Mouse (Mus musculus) heart, embryonic 10.5 days (tissue): ENCODE data around the gene Olfr314. TPM values are rescaled to one million over a fixed set of nuclear protein-coding genes. Genes with fewer than 3 reads are reported as not detected.
"Not testable (repeated sequence)": the region's sequence is repeated elsewhere in the genome, so short reads cannot be mapped to it uniquely, and the experiment has no call there.

Experiments used
- DNase-seq: peaks from one replicate; pipeline ENCODE4 v3.0.0-alpha.2; 2017; ENCODE audit warnings: low spot score
- H3K27ac ChIP-seq: fragments of 300-500 bp; sonication (generic); 2 replicates; pipeline ENCODE4 v1.5.1; 2016; ENCODE audit warnings: mild to moderate bottlenecking
- H3K27me3 ChIP-seq: fragments of 300-500 bp; sonication (generic); 2 replicates; pipeline ENCODE4 v1.6.1; 2016; ENCODE audit warnings: mild to moderate bottlenecking; ENCODE audit not compliant: poor library complexity, insufficient read depth, severe bottlenecking
- H3K36me3 ChIP-seq: fragments of 300-500 bp; sonication (generic); 2 replicates; pipeline ENCODE4 v1.6.1; 2016; ENCODE audit warnings: mild to moderate bottlenecking, moderate library complexity
- H3K4me1 ChIP-seq: fragments of 300-500 bp; sonication (generic); 2 replicates; pipeline ENCODE4 v1.6.1; 2016; ENCODE audit warnings: mild to moderate bottlenecking
- H3K4me3 ChIP-seq: fragments of 300-500 bp; sonication (generic); 2 replicates; pipeline ENCODE4 v1.5.1; 2016; ENCODE audit warnings: mild to moderate bottlenecking, moderate library complexity
- H3K9me3 ChIP-seq: fragments of 300-500 bp; sonication (generic); 2 replicates; pipeline ENCODE4 v1.6.1; 2016; ENCODE audit warnings: mild to moderate bottlenecking, moderate library complexity
- WGBS: fragments of 180-500 bp; shearing (Covaris S2); methylation state at CpG from one replicate; pipeline ENCODE4 v1.1.7; 2016; 5-methylcytosine and 5-hydroxymethylcytosine counted together
- polyA plus RNA-seq: library from polyadenylated mRNA; unstranded; fragments of >200 nt; fragmentation: Nextera tagmentation; extraction: Ambion mirVana; gene quantifications from 2 replicates; pipeline ENCODE4 v1.2.1, GENCODE M21; 2016

The Olfr314 gene
- not detected in 2 replicates for polyA plus RNA-seq

- Histone ChIP-seq H3K9me3 (no peaks in the 10 kb centered on the region), H3K27me3 (no peaks in the 10 kb centered on the region), H3K27ac (no peak within 1 kb of the TSS), H3K4me1 (no peaks in the 10 kb centered on the region; the same call in 1 of the 2 replicates), H3K4me3 (no peak within 1 kb of the TSS), H3K36me3 (no peaks in the 10 kb centered on the region)
- DNase-seq = no peak
- 68% methylated on average over 6 of the region's 6 CpGs for WGBS
Observed at GRCm38 (mm10) chr11:58782480-58783089, at the start of gene Olfr314. Olfr314 (plus strand) TSS chr11:58782952.

- no peak for DNase-seq
- H3K4me3 ChIP-seq = no peak overlapping the region
- H3K36me3 ChIP-seq = no peaks in the 10 kb centered on the region
- WGBS = 58% methylated on average over 3 of the region's 3 CpGs
- no peaks in the 10 kb centered on the region for H3K4me1 ChIP-seq
- no peak overlapping the region for H3K27ac ChIP-seq
- no peaks in the 10 kb centered on the region for H3K9me3 ChIP-seq
- H3K27me3 ChIP-seq = no peaks in the 10 kb centered on the region
Observed at GRCm38 (mm10) chr11:58733372-58733771, 49.4 kb upstream of the Olfr314 start.

GRCm38 (mm10) chr11:58738792-58739262 is 43.9 kb upstream of the Olfr314 start, which contains the start of gene Olfr317:
Olfr317 (minus strand) TSS chr11:58739212.
- no peak within 1 kb of the TSS for H3K27ac ChIP-seq
- no peak for DNase-seq

GRCm38 (mm10) chr11:58751096-58751495 is 31.7 kb upstream of the Olfr314 start:
- H3K27me3 ChIP-seq, H3K36me3 ChIP-seq, H3K4me1 ChIP-seq, H3K27ac ChIP-seq, H3K4me3 ChIP-seq, H3K9me3 ChIP-seq, DNase-seq: not testable (repeated sequence)
- 69% methylated on average over 18 of the region's 18 CpGs for WGBS

More at GRCm38 (mm10) chr11:58738792-58739262, 43.9 kb upstream of the Olfr314 start, which contains the start of gene Olfr317:
- no peak within 1 kb of the TSS for H3K4me3 ChIP-seq
- no peaks in the 10 kb centered on the region for H3K36me3 ChIP-seq
- no peaks in the 10 kb centered on the region for H3K9me3 ChIP-seq
- no peaks in the 10 kb centered on the region for H3K4me1 ChIP-seq
- WGBS = 74% methylated on average over 4 of the region's 4 CpGs
- no peaks in the 10 kb centered on the region for H3K27me3 ChIP-seq

GRCm38 (mm10) chr11:58752434-58752833 is 30.3 kb upstream of the Olfr314 start, which contains the start of gene Olfr316:
Olfr316 (plus strand) TSS chr11:58752734.
- no peak for DNase-seq
- H3K9me3 ChIP-seq = no peaks in the 10 kb centered on the region
- no peak within 1 kb of the TSS for H3K4me3 ChIP-seq
- no peaks in the 10 kb centered on the region for H3K27me3 ChIP-seq
- H3K36me3 ChIP-seq = no peaks in the 10 kb centered on the region
- no peak within 1 kb of the TSS for H3K27ac ChIP-seq
- WGBS = 83% methylated on average over 2 of the region's 2 CpGs
- no peaks in the 10 kb centered on the region for H3K4me1 ChIP-seq

- no peaks in the 10 kb centered on the region for H3K27me3 ChIP-seq
- DNase-seq = no peak
- H3K36me3 ChIP-seq = no peaks in the 10 kb centered on the region
- H3K4me3 ChIP-seq = no peak within 1 kb of the TSS
- no peaks in the 10 kb centered on the region for H3K4me1 ChIP-seq
- no peak within 1 kb of the TSS for H3K27ac ChIP-seq
- no peaks in the 10 kb centered on the region for H3K9me3 ChIP-seq
Observed at GRCm38 (mm10) chr11:58772888-58773287, 9.9 kb upstream of the Olfr314 start, which contains the start of gene Olfr315. Olfr315 (plus strand) TSS chr11:58773188.

- no peaks in the 10 kb centered on the region; the same call in 1 of the 2 replicates for H3K4me1 ChIP-seq
- no peaks in the 10 kb centered on the region for H3K36me3 ChIP-seq
- no peak for DNase-seq
- H3K27ac ChIP-seq = no peak overlapping the region
- WGBS = 81% methylated on average over 2 of the region's 2 CpGs
- H3K27me3 ChIP-seq = no peaks in the 10 kb centered on the region
- H3K9me3 ChIP-seq = no peaks in the 10 kb centered on the region
- H3K4me3 ChIP-seq = no peak overlapping the region
Observed at GRCm38 (mm10) chr11:58784182-58784581, 1.4 kb downstream of the Olfr314 start.

GRCm38 (mm10) chr11:58787651-58788050 is 4.9 kb downstream of the Olfr314 start:
- DNase-seq = no peak
- WGBS = 84% methylated on average over 10 of the region's 10 CpGs

GRCm38 (mm10) chr11:58788346-58788745 is 5.6 kb downstream of the Olfr314 start:
- H3K9me3 ChIP-seq = no peaks in the 10 kb centered on the region
- no peak overlapping the region for H3K4me3 ChIP-seq
- DNase-seq = no peak
- no peak overlapping the region for H3K27ac ChIP-seq
- no peaks in the 10 kb centered on the region; the same call in 1 of the 2 replicates for H3K4me1 ChIP-seq
- H3K36me3 ChIP-seq = no peaks in the 10 kb centered on the region
- no peaks in the 10 kb centered on the region for H3K27me3 ChIP-seq
- 76% methylated on average over 8 of the region's 8 CpGs for WGBS

More at GRCm38 (mm10) chr11:58787651-58788050, 4.9 kb downstream of the Olfr314 start:
- H3K4me3 ChIP-seq = no peak overlapping the region
- no peaks in the 10 kb centered on the region for H3K9me3 ChIP-seq
- H3K4me1 ChIP-seq = no peaks in the 10 kb centered on the region; the same call in 1 of the 2 replicates
- H3K27me3 ChIP-seq = no peaks in the 10 kb centered on the region
- H3K27ac ChIP-seq = no peak overlapping the region
- no peaks in the 10 kb centered on the region for H3K36me3 ChIP-seq

GRCm38 (mm10) chr11:58789532-58789931 is 6.8 kb downstream of the Olfr314 start:
- H3K27ac ChIP-seq = no peak overlapping the region
- H3K4me3 ChIP-seq = no peak overlapping the region
- no peaks in the 10 kb centered on the region for H3K27me3 ChIP-seq
- no peaks in the 10 kb centered on the region for H3K4me1 ChIP-seq
- no peaks in the 10 kb centered on the region for H3K36me3 ChIP-seq
- WGBS = 25% methylated on average over 3 of the region's 3 CpGs
- no peaks in the 10 kb centered on the region for H3K9me3 ChIP-seq
- no peak for DNase-seq

- WGBS = 60% methylated on average over 2 of the region's 2 CpGs
- H3K4me3 ChIP-seq = no peak overlapping the region
- H3K9me3 ChIP-seq = no peaks in the 10 kb centered on the region
- H3K27me3 ChIP-seq = no peaks in the 10 kb centered on the region
- no peaks in the 10 kb centered on the region for H3K36me3 ChIP-seq
- no peak overlapping the region for H3K27ac ChIP-seq
- DNase-seq = no peak
- H3K4me1 ChIP-seq = no peaks in the 10 kb centered on the region
Observed at GRCm38 (mm10) chr11:58790053-58790452, 7.3 kb downstream of the Olfr314 start.

- no peaks in the 10 kb centered on the region for H3K4me1 ChIP-seq
- WGBS = 79% methylated on average over 6 of the region's 6 CpGs
- no peak for DNase-seq
Observed at GRCm38 (mm10) chr11:58790646-58791045, 7.9 kb downstream of the Olfr314 start.

GRCm38 (mm10) chr11:58795856-58796255 is 13.1 kb downstream of the Olfr314 start:
- no peaks in the 10 kb centered on the region for H3K27me3 ChIP-seq
- WGBS = 81% methylated on average over 2 of the region's 2 CpGs
- DNase-seq = no peak
- H3K27ac ChIP-seq = no peak overlapping the region
- H3K4me1 ChIP-seq = no peaks in the 10 kb centered on the region
- no peak overlapping the region for H3K4me3 ChIP-seq
- H3K9me3 ChIP-seq = no peaks in the 10 kb centered on the region
- no peaks in the 10 kb centered on the region for H3K36me3 ChIP-seq

More at GRCm38 (mm10) chr11:58790646-58791045, 7.9 kb downstream of the Olfr314 start:
- H3K27ac ChIP-seq = no peak overlapping the region
- H3K27me3 ChIP-seq = no peaks in the 10 kb centered on the region
- no peak overlapping the region for H3K4me3 ChIP-seq
- no peaks in the 10 kb centered on the region for H3K36me3 ChIP-seq
- H3K9me3 ChIP-seq = no peaks in the 10 kb centered on the region
